Mouse (Mus musculus) ES-E14 (cell line): ENCODE measurements around the gene Pofut1. TPM values are rescaled to one million over a fixed set of nuclear protein-coding genes. Genes with fewer than 3 reads are reported as not detected.

Experiments used
- DNase-seq: peaks from one replicate; pipeline ENCODE4 v3.0.0-alpha.2; 2013; ENCODE audit warnings: low read depth, low spot score
- H3K27ac ChIP-seq: 2 replicates; pipeline ENCODE4 v1.5.1; 2012; ENCODE audit warnings: low read depth, mild to moderate bottlenecking, low read length, moderate library complexity, mixed read lengths; ENCODE audit not compliant: poor library complexity, insufficient read depth, severe bottlenecking
- H3K36me3 ChIP-seq: 2 replicates; pipeline ENCODE4 v1.6.1; 2012; ENCODE audit warnings: mild to moderate bottlenecking, low read length, moderate library complexity, mixed read lengths; ENCODE audit not compliant: control insufficient read depth, poor library complexity, insufficient read depth, severe bottlenecking
- H3K4me1 ChIP-seq, 2 experiments: fragments of 150-350 bp in 1 of 2; sonication (generic) in 1 of 2; 2 replicates each; pipeline ENCODE4 v1.6.1; 2012; ENCODE audit warnings: low read length in 2 of 2, mild to moderate bottlenecking in 1 of 2, mixed read lengths in 1 of 2; ENCODE audit not compliant: control insufficient read depth in 2 of 2, insufficient read depth in 2 of 2, poor library complexity in 1 of 2
- H3K4me3 ChIP-seq, 2 experiments: fragments of 150-350 bp in 1 of 2; sonication (generic) in 1 of 2; 2 replicates each; pipeline ENCODE4 v1.5.1; 2012; ENCODE audit warnings: low read length in 2 of 2, low read depth in 1 of 2, mild to moderate bottlenecking in 1 of 2, mixed read lengths in 1 of 2; ENCODE audit not compliant: insufficient read depth in 1 of 2, poor library complexity in 1 of 2, severe bottlenecking in 1 of 2
- H3K9ac ChIP-seq: 2 replicates; pipeline ENCODE4 v1.6.1; 2012; ENCODE audit warnings: low read depth, mild to moderate bottlenecking, low read length, mixed read lengths; ENCODE audit not compliant: poor library complexity, insufficient read depth, severe bottlenecking
- H3K9me3 ChIP-seq: fragments of 150-350 bp; sonication (generic); 2 replicates; pipeline ENCODE4 v1.6.1; 2012; ENCODE audit warnings: low read depth, mild to moderate bottlenecking, low read length; ENCODE audit not compliant: control insufficient read depth, insufficient read depth
- CHD2 ChIP-seq: IDR thresholded peaks from 2 replicates; pipeline ENCODE4 v1.6.1; 2014; ENCODE audit warnings: mild to moderate bottlenecking, low read depth, low read length, inconsistent platforms
- HCFC1 ChIP-seq: IDR thresholded peaks from 2 replicates; pipeline ENCODE4 v1.6.1; 2012; ENCODE audit warnings: low read length, inconsistent platforms, borderline replicate concordance; ENCODE audit not compliant: insufficient read depth
- MAFK ChIP-seq: IDR thresholded peaks from 2 replicates; pipeline ENCODE4 v1.6.1; 2014; ENCODE audit warnings: mild to moderate bottlenecking, low read depth, low read length, inconsistent platforms; ENCODE audit not compliant: insufficient read depth
- ZC3H11A ChIP-seq: IDR thresholded peaks from 2 replicates; pipeline ENCODE4 v1.6.1; 2012; ENCODE audit warnings: low read depth, mild to moderate bottlenecking, inconsistent platforms, low read length, borderline replicate concordance
- ZNF384 ChIP-seq: IDR thresholded peaks from 2 replicates; pipeline ENCODE4 v1.6.1; 2012; ENCODE audit warnings: low read depth, low read length, inconsistent platforms
- in situ Hi-C, 2 experiments: fragments of 600-800 bp; cut with MboI; formaldehyde crosslinking; loops; one replicate each; pipeline ENCODE4 v1.15.1; 2025; ENCODE audit warnings: low sequenced_read_pairs in 2 of 2, inconsistent platforms in 1 of 2; ENCODE audit not compliant: unreplicated experiment in 2 of 2
- total RNA-seq: library from RNA; depleted of rRNA; stranded (reverse); fragments of 300-350 nt; gene quantifications from 2 replicates; pipeline ENCODE4 v1.2.3, GENCODE M21; 2012

The Pofut1 gene
- total RNA-seq, 1 experiment = 29.2 TPM

- no peak for DNase-seq
- Histone ChIP-seq H3K4me3 (no peak overlapping the region), H3K4me1 (peaks cover 0 to 9% of the 10 kb centered on the region in 2 experiments; a peak in 2 of 4 replicates), H3K27ac (no peak overlapping the region), H3K36me3 (peaks cover 40% of the 10 kb centered on the region), H3K9ac (no peak overlapping the region), H3K9me3 (no peaks in the 10 kb centered on the region)
- in situ Hi-C loops = no loop called here
- no peak for TF ChIP-seq ZNF384
- no peak for TF ChIP-seq CHD2
- no peak for TF ChIP-seq MAFK
- no peak for TF ChIP-seq ZC3H11A
- no peak for TF ChIP-seq HCFC1
These were observed 38.6 kb upstream of the Pofut1 start for GRCm38 (mm10) chr2:153202766-153203165.

DNA sequence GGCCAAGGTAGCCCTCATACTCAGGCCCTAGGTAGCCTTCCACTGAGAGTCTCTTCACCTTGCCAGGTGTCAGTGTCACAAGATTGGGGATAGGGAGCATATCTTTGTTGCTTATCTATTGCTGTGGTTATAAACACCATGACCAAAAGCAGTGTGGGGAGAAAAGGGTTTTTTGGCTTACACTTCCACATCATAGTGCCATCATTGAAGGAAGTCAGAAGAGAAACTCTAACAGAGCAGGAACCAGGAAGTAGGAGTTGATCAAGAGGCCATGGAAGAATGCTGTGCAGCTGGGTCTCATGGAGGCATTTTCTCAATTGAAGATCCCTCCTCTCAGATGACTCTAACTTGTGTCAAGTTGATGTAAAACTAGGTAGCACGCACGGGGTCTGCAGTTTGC, 33.2 kb upstream of the Pofut1 start:
- Histone ChIP-seq H3K36me3 (peaks cover 31% of the 10 kb centered on the region; the same call in 1 of the 2 replicates), H3K27ac (no peak overlapping the region)
- in situ Hi-C loops = no loop called here

DNA sequence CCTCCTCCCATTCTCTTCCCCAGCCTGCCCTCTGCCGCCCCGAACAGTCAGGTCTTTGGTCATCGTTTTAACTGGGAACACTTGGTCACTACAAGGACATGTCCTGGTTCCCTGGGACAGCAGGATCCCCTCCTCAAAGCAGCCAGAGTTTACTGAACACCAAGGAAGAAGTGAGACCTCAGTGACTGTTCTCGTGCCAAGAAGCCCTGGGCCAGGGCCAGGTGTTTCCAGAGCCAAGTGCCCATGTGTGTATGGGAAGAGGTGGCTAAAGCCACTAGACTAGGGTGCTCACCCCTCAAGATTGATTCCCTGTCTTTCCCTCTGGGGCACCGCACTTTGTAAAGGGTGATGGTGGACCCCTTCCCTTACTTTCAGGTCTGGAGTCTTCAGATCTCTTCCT, 32.0 kb upstream of the Pofut1 start:
- Histone ChIP-seq H3K9ac (no peak overlapping the region), H3K4me3 (no peak overlapping the region), H3K27ac (no peak overlapping the region), H3K9me3 (no peaks in the 10 kb centered on the region), H3K36me3 (peaks cover 25% of the 10 kb centered on the region; the same call in 1 of the 2 replicates), H3K4me1 (peaks cover 0 to 2% of the 10 kb centered on the region in 2 experiments; a peak in 1 of 4 replicates)
- in situ Hi-C loops = no loop called here
- TF ChIP-seq ZC3H11A (no peak), HCFC1 (no peak), MAFK (no peak), ZNF384 (no peak), CHD2 (no peak)
- DNase-seq = no peak

More for the DNA sequence above, 33.2 kb upstream of the Pofut1 start:
- no peak overlapping the region for H3K9ac ChIP-seq
- peaks cover 0 to 8% of the 10 kb centered on the region in 2 experiments; a peak in 2 of 4 replicates for H3K4me1 ChIP-seq
- DNase-seq = no peak
- TF ChIP-seq ZNF384 (no peak), MAFK (no peak), CHD2 (no peak), HCFC1 (no peak), ZC3H11A (no peak)
- H3K4me3 ChIP-seq = no peak overlapping the region
- no peaks in the 10 kb centered on the region for H3K9me3 ChIP-seq

DNA sequence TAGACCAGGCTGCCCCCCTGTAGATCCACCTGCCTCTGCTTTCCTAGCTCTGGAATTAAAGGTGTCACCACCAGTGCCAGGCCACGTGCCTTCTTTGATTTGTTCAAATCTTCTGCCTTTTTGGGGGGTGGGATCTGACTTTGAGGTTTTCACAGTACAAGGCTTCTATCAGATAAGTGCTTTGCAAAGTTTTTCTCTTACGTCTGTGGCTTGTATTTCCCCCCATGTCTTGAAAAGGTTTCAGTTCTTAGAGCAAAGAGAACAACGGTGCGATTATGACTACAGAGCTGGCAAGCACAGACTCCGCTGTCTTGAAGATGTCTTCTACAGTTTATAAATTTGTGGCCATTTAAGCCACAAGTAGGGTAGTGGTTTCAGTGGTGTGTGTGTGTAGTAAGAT, 29.9 kb upstream of the Pofut1 start:
- no peak for DNase-seq
- Histone ChIP-seq H3K4me1 (peaks cover 0 to 4% of the 10 kb centered on the region in 2 experiments; a peak in 1 of 4 replicates), H3K4me3 (no peak overlapping the region), H3K9me3 (no peaks in the 10 kb centered on the region), H3K9ac (no peak overlapping the region), H3K36me3 (peaks cover 21% of the 10 kb centered on the region; the same call in 1 of the 2 replicates), H3K27ac (no peak overlapping the region)
- TF ChIP-seq ZC3H11A (no peak), HCFC1 (no peak), CHD2 (no peak), ZNF384 (no peak), MAFK (no peak)
- in situ Hi-C loops = no loop called here

DNA sequence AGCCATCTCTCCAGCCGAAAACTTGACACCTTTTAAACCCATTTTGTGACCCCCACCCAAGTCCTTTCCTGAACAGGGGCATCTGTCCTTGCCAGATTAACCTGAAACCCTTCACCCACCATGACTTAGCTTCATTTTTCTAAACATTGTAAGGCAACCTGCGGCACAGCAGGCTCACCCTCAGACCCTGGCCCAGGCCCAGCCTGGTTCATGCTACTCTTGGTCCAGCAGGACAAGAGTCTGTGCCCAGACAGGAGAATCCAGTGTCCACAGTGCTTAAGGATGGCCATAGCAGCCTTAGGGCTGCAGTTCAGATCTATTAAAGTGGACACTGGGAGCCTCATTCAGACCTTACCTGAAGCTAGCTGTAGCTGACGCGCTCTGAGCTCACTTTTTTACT, 28.0 kb upstream of the Pofut1 start:
- no peak overlapping the region for H3K27ac ChIP-seq
- H3K4me1 ChIP-seq = peaks cover 0 to 4% of the 10 kb centered on the region in 2 experiments; a peak in 1 of 4 replicates
- H3K9ac ChIP-seq = no peak overlapping the region
- H3K36me3 ChIP-seq = peaks cover 12% of the 10 kb centered on the region; the same call in 1 of the 2 replicates
- no peak for DNase-seq
- H3K9me3 ChIP-seq = no peaks in the 10 kb centered on the region
- in situ Hi-C loops = no loop called here
- H3K4me3 ChIP-seq = no peak overlapping the region
- no peak for TF ChIP-seq ZC3H11A
- no peak for TF ChIP-seq HCFC1
- no peak for TF ChIP-seq MAFK
- TF ChIP-seq CHD2 = no peak
- TF ChIP-seq ZNF384 = no peak
